Comparison of ENCODE assay signal across 8 mouse cellular contexts in genomic region chr13:37451471-37451870, GRCm38 (mm10).
DNase-seq lines count a peak whose midpoint lies in the region; ATAC-seq and TF ChIP-seq lines count a peak whose summit lies in the region.

No protein-coding gene starts in this region.

- peaks cover 12% of the 10 kb centered on the region for H3K4me1 ChIP-seq in liver, adult 2 months (ENCODE audit: control insufficient read depth, insufficient read depth, low read length)
- peaks cover 12% of the 10 kb centered on the region for H3K4me1 ChIP-seq in embryonic fibroblast, embryonic 13.5 days (ENCODE audit: control insufficient read depth, insufficient read depth, low read length)
- H3K4me1 ChIP-seq in kidney, embryonic 16.5 days (ENCODE audit: insufficient read depth, low read length), result peaks cover 50% of the 10 kb centered on the region
- peaks cover 25% of the 10 kb centered on the region for H3K4me1 ChIP-seq in neural tube, embryonic 15.5 days
- H3K4me1 ChIP-seq in forebrain, embryonic 10.5 days, result peaks cover 35% of the 10 kb centered on the region

- peak overlapping the region; percentile 17 for H3K4me3 ChIP-seq in liver, adult 2 months (ENCODE audit: insufficient read depth, low read depth, low read length)
- H3K4me3 ChIP-seq in embryonic fibroblast, embryonic 13.5 days (ENCODE audit: insufficient read depth, low read length), result no peak overlapping the region
- H3K4me3 ChIP-seq in kidney, embryonic 16.5 days (ENCODE audit: low read length), result peak overlapping the region; percentile 41; the same call in 1 of the 2 replicates
- H3K4me3 ChIP-seq in neural tube, embryonic 15.5 days (replicated peaks), result no peak overlapping the region
- H3K4me3 ChIP-seq in forebrain, embryonic 10.5 days, result no peak overlapping the region

- no peak for TF ChIP-seq POLR2A in liver, adult 2 months (IDR thresholded peaks at IDR 0.05; ENCODE audit: extremely low read depth, insufficient read depth, low read length)
- no peak for TF ChIP-seq POLR2A in embryonic fibroblast, embryonic 13.5 days (IDR thresholded peaks at IDR 0.05; ENCODE audit: low read depth, low read length)

- no peak overlapping the region; the same call in 1 of the 2 replicates for H3K4me2 ChIP-seq in kidney, embryonic 16.5 days (replicated peaks; ENCODE audit: low read depth, low read length)
- no peak overlapping the region for H3K4me2 ChIP-seq in neural tube, embryonic 15.5 days

- DNase-seq in liver, adult 2 months (ENCODE audit: extremely low read depth, low read depth, low spot score), result peak; percentile 74
- DNase-seq in liver, result no peak
- peak; percentile 85 to 87 for DNase-seq in spleen, postnatal 36 days (ENCODE audit: low spot score in 2 of 2)
- DNase-seq in ovary, adult 18-20 months (ENCODE audit: low spot score), result no peak
- DNase-seq in forebrain, embryonic 10.5 days (ENCODE audit: extremely low spot score, low spot score), result no peak

- no peak for ATAC-seq in kidney, embryonic 16.5 days (ENCODE audit: low FRiP score, low TSS enrichment)
- no peak for ATAC-seq in neural tube, embryonic 15.5 days (ENCODE audit: low FRiP score)

- no peak for TF ChIP-seq CTCF in liver, adult 2 months (IDR thresholded peaks at IDR 0.05; ENCODE audit: low read depth, low read length)
- no peak for TF ChIP-seq CTCF in embryonic fibroblast, embryonic 13.5 days (IDR thresholded peaks at IDR 0.05; ENCODE audit: borderline replicate concordance, insufficient read depth, low read length)

- peak overlapping the region; percentile 31 for H3K9ac ChIP-seq in liver, adult 2 months (ENCODE audit: low read depth, low read length)
- H3K9ac ChIP-seq in kidney, embryonic 16.5 days (replicated peaks; ENCODE audit: low read length), result no peak overlapping the region
- H3K9ac ChIP-seq in neural tube, embryonic 15.5 days (replicated peaks), result no peak overlapping the region

- H3K79me2 ChIP-seq in liver, adult 2 months (ENCODE audit: control insufficient read depth, insufficient read depth, low read length), result no peaks in the 10 kb centered on the region

- H3K27me3 ChIP-seq in liver, adult 2 months (ENCODE audit: control insufficient read depth, insufficient read depth, low read length), result no peaks in the 10 kb centered on the region
- H3K27me3 ChIP-seq in kidney, embryonic 16.5 days (ENCODE audit: insufficient read depth, low read length), result no peaks in the 10 kb centered on the region
- no peaks in the 10 kb centered on the region; the same call in 1 of the 2 replicates for H3K27me3 ChIP-seq in neural tube, embryonic 15.5 days (replicated peaks)
- H3K27me3 ChIP-seq in forebrain, embryonic 10.5 days (ENCODE audit: poor library complexity, severe bottlenecking), result peaks cover 31% of the 10 kb centered on the region

- 16% methylated on average over 3 of the region's 3 CpGs for WGBS in liver, adult 2 months
- 54% methylated on average over 3 of the region's 3 CpGs for WGBS in kidney, embryonic 16.5 days
- WGBS in neural tube, embryonic 15.5 days, result 55% methylated on average over 3 of the region's 3 CpGs
- WGBS in forebrain, embryonic 10.5 days, result 68% methylated on average over 3 of the region's 3 CpGs

- H3K9me3 ChIP-seq in kidney, embryonic 16.5 days (ENCODE audit: low read length), result no peaks in the 10 kb centered on the region
- H3K9me3 ChIP-seq in neural tube, embryonic 15.5 days (replicated peaks), result 0 out of 2 replicates have a peak, but pooled peaks cover 5% of the 10 kb centered on the region
- no peaks in the 10 kb centered on the region for H3K9me3 ChIP-seq in forebrain, embryonic 10.5 days

- H3K27ac ChIP-seq in liver, adult 2 months (replicated peaks; ENCODE audit: insufficient read depth, low read depth, low read length), result peak overlapping the region; percentile 69
- H3K27ac ChIP-seq in embryonic fibroblast, embryonic 13.5 days (ENCODE audit: insufficient read depth, low read length), result peak overlapping the region; percentile 45; the same call in 1 of the 2 replicates
- H3K27ac ChIP-seq in kidney, embryonic 16.5 days (ENCODE audit: low read length), result peak overlapping the region; percentile 93
- no peak overlapping the region for H3K27ac ChIP-seq in neural tube, embryonic 15.5 days (replicated peaks)
- no peak overlapping the region for H3K27ac ChIP-seq in forebrain, embryonic 10.5 days

- H3K36me3 ChIP-seq in liver, adult 2 months (ENCODE audit: control insufficient read depth, insufficient read depth, low read length), result no peaks in the 10 kb centered on the region
- H3K36me3 ChIP-seq in kidney, embryonic 16.5 days (ENCODE audit: insufficient read depth, low read length), result no peaks in the 10 kb centered on the region
- no peaks in the 10 kb centered on the region for H3K36me3 ChIP-seq in neural tube, embryonic 15.5 days
- H3K36me3 ChIP-seq in forebrain, embryonic 10.5 days (replicated peaks), result no peaks in the 10 kb centered on the region

Comparison
In these comparisons a context has a peak if more than half of its experiments do, and no peak if none do; other contexts are left out.
1. DNase-seq: peak in liver, adult 2 months (single experiment) and spleen, postnatal 36 days (2 of 2); none in liver (single experiment), ovary, adult 18-20 months (single experiment) and forebrain, embryonic 10.5 days (single experiment).
2. H3K27ac ChIP-seq: peak in liver, adult 2 months (single experiment), embryonic fibroblast, embryonic 13.5 days (single experiment) and kidney, embryonic 16.5 days (single experiment); none in neural tube, embryonic 15.5 days (single experiment) and forebrain, embryonic 10.5 days (single experiment).
3. H3K4me3 ChIP-seq: peak in liver, adult 2 months (single experiment) and kidney, embryonic 16.5 days (single experiment); none in embryonic fibroblast, embryonic 13.5 days (single experiment), neural tube, embryonic 15.5 days (single experiment) and forebrain, embryonic 10.5 days (single experiment).